Mouse (Mus musculus): Measurements from ENCODE around the gene Nkg7.

The Nkg7 gene

DNA sequence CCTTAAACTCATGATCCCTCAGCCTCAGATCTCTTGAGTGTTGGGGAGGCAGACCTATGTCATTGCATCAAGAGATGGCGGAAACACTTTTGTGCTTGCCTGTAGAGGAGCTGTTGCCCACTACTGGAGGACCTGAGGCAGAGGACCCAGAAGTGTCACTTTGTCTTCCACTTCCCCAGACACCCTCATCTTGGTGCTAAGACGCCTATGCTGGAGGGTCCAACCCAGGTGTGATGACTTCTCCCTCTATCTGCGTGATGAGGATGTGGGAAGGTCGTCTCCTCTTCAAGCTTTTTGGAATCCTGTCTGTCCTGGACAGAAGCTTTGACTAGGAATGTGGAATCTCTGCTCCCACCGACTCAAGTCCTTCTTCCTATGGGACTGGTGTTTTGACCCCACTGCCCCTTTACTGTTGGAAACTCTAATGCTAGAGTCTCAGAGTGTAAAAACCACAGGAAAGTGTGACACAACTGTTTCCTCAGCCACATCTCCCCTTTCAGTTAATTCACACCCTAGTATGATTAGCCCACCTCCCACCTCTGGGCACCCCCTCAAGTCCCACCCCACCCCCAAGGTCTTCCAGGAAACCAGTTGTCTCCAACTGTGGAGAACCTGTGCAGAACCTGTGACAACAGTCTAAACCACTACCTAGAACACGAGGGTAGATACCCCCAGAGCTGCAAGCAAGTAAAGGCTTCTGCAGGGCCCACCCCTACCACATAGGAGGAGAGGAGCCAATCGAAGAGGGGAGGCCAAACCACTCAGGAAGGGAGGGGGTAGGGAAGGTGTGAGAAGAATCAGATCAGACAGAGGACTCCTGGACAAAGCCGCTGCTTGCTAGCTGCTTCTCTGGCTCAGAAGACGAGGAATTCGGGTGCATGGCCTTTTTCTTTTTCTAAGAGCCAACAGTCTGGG is at the start of gene Nkg7:
Nkg7 (plus strand) TSS at position 733 of the 915 bp plus-strand sequence.
- no peak for TF ChIP-seq GATA4 (IDR thresholded peaks at IDR 0.05; ENCODE audit: insufficient replicate concordance, low read length)

DNA sequence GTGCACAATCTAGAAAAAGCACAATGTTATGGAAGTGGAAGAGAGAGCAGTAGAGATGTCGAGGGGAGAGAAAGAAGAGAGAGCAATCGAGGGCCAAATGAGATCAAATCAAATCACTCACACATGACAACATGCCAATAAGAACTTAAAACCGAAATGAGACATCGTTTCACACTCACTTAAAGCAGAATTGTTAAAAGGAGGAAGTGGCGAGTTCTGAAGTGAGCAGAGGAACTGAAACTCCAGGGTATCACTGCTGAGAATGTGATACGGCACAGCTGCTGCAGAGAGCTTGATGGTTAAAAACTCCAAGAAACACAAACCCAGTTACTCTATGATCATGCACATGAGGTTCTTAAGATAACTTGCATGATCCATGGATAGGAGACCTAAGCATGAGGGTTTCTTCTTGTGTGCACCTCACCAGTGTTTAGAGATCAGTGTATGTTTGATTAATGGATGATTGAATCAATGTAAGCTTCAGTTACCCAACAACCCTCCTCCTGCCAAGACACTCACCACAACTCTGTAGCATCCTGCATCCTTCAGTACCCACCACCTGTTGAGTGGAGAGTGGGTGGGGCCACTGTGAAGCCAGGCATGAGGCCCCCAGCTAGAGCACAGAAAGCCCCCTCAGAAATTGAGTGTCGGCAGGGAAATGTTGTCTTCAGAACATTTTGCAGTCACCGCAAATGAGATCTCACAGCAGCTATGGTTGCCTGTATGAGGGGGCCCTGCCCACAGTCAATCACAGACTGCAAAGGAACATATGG is 44.3 kb upstream of the Nkg7 start:
- no peak for TF ChIP-seq GATA4 (IDR thresholded peaks at IDR 0.05; ENCODE audit: insufficient replicate concordance, low read length)

DNA sequence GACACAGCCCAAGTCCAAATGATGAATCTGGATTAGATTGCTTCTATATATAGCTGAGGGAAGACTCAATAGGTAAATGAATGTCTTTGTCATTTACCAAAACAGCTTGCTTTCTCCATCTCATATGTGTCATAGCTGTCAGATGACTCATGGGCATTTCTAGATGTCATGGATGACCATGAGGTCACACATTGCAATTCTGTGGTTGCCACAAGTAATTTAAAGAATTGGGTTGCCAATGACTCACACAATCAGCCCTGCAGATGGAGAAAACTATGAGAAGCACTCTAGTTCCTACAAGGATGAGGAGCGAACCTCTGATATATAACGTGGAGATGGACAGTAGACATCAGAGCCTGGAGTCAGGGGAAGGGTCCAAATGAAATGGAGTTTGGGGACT is 37.4 kb upstream of the Nkg7 start:
- no peak for TF ChIP-seq GATA4 (IDR thresholded peaks at IDR 0.05; ENCODE audit: insufficient replicate concordance, low read length)

DNA sequence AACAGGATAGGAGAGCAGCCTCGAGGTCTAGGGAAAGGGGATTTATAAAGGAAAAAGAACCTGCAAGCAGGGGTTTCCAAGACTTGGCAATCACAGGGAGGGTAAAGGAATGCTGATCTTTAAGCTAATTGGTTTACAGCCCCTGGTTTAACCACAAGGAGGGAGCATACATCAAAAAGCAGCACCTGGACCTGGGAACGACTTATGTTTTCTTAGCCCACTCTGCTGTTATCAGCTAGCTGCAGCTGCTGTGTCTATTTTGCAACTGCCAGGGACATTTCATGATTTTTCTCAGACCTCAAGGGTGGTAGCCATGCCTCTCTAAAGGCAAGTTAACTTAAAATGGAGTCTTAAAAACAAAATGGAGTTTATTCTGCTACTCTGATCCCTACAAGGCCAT is 34.2 kb upstream of the Nkg7 start:
- TF ChIP-seq GATA4 (IDR thresholded peaks at IDR 0.05; ENCODE audit: insufficient replicate concordance, low read length): no peak

DNA sequence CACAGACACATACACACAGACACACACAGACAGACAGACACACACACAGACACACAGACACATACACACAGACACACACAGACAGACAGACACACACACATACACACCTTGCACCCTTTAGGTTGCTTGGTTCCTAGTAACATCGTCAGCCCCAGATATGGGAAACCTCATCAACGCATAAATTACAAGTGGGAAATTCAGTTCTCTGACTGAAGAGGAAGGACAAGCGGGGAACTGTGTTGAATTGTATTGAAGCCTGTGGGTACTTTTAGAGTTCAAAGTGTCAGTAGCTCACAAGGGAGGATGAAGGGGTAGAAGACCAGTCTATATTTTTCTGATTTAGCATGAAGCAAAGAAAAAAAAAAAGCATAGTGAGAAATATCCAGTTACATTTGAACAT is 29.3 kb upstream of the Nkg7 start:
- TF ChIP-seq GATA4 (IDR thresholded peaks at IDR 0.05; ENCODE audit: insufficient replicate concordance, low read length): no peak

DNA sequence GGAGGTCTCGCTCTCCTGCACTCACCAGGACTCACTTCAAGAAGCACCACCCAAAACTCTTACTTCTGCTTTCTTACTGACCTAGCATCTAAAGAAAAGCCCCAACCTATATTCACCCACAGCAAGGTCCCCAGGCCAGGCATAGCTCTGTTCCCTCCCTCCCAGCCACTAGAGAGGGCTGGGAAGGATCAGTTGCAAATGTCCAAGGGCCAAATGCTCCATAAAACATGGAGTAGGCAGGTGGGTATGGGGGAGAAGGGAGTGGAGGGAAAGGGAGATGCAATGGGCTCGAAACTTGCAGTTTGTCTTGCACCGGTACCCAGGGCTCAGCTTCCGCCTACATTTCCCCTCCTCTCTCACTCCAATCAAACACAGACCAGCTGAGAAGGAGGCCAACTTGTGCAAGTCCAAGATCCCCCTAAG is 28.7 kb upstream of the Nkg7 start, which contains the start of gene Siglecg:
Siglecg (plus strand) TSS at position 74 of the 423 bp plus-strand sequence.
- TF ChIP-seq GATA4 (IDR thresholded peaks at IDR 0.05; ENCODE audit: insufficient replicate concordance, low read length): no peak

DNA sequence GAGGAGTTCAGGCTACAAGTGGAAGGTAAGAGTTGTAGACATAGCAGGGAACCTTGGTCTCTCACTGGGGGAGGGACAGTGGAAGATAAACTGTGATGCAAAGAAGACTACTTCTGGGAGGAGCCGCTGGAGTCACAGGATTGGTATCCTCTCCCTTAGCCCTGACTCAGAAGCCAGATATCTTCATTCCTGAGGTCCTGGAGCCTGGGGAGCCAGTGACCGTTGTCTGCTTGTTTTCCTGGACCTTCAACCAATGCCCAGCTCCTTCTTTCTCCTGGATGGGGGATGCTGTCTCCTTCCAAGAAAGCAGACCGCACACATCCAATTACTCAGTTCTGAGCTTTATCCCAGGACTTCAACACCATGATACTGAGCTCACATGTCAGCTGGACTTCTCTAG is 27.8 kb upstream of the Nkg7 start:
- TF ChIP-seq GATA4 (IDR thresholded peaks at IDR 0.05; ENCODE audit: insufficient replicate concordance, low read length): no peak

DNA sequence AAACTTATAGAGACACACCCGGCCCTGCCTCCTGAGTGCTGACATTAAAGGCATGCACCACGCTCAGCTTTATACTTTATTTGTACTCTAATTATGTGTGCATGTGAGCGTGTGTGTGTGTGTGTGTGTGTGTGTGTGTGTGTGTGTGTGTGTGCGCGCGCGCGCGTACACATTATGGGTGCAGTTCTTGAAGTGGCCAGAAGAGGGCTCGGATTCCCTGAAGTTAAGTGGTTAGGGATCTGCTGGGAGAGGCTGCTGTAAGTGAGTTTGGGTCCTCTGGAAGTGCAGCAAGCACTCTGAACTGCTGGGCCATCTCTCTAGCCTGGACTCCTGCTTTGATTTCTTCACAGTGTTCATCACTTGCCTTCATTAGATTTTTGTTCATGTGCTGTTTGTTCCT is 19.6 kb upstream of the Nkg7 start:
- TF ChIP-seq GATA4 (IDR thresholded peaks at IDR 0.05; ENCODE audit: insufficient replicate concordance, low read length): no peak

DNA sequence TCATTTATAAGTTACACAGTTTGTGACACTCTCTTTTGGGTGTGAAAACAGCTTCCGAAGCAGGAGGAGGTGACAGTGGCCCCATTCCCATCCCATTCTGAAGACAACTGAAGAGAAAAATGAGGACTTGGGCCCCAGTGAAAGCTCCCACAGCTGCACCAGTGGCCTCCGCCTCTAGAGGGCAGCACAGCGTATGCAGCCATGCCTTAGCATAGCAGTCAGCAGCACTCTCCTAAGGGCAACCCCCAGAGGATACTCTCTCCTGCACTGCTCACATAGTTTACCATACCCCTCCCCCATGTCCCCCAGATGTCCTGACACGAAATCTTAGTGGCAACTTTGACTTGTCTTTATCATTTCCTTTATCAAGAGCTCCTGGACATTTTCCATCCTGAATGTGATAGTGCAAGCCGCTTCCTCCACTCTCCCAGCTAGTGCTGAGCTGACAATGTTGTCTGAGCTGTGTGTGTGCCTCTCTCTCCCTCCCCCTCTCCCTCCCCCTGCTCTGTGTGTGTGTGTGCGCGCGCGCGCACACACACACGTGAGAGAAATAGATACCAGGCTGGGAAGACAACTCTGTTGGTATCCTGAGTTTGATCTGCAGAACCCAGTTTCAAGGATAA is 13.8 kb upstream of the Nkg7 start:
- peak; percentile 29; the same call in 1 of the 2 replicates for TF ChIP-seq GATA4 (IDR thresholded peaks at IDR 0.05; ENCODE audit: insufficient replicate concordance, low read length)

DNA sequence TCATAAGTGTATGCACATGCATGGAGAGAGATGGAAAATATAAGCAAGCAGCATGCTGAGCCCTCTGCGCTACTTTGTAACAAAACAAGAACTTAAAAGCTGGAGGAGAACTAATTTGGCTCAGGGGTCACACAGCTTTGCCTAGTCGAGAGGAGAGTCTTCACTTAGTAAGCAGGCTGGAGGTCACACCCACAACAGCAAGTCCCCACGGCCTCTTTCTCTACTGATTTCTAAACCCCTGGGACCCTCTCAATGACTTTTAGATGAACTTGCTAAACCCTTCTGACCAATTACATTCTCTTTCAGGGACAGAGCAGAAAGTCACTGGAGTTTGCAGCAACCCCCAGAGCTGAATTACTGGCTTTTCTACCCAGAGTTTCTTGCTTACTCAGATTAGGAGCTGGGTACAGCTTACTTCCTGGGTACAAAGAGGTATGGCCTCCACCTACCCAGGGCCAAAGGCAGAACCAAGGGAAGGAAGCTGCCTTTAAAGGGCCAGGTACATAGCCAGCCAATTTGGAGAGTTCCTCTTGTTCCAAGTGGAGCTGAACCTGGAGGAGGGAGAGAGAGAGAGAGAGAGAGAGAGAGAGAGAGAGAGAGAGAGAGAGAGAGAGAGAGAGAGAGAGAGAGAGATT is 12.8 kb upstream of the Nkg7 start:
- no peak for TF ChIP-seq GATA4 (IDR thresholded peaks at IDR 0.05; ENCODE audit: insufficient replicate concordance, low read length)

DNA sequence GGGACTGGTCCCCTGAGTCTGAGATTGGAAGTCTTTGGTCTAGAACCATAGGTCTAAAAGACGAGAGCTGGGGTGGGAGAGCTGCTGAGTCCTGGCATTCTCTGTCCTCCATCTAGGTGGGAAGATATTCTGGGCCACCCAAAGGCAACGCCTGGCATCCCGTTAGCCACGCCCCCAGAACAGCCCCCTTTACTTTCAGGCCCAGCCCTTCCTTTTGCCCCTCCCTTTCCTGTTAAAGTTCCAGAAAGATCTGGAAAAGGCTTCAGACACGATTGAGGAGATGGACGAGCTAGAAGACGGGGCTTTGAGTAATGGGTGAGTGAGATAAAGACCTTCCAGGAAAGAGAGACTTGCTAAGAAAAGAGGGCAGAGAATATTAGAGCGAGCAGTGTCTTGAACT is 9.5 kb upstream of the Nkg7 start, which contains the start of gene Lim2:
Lim2 (plus strand) TSS at position 265 of the 400 bp plus-strand sequence.
- TF ChIP-seq GATA4 (IDR thresholded peaks at IDR 0.05; ENCODE audit: insufficient replicate concordance, low read length): no peak

DNA sequence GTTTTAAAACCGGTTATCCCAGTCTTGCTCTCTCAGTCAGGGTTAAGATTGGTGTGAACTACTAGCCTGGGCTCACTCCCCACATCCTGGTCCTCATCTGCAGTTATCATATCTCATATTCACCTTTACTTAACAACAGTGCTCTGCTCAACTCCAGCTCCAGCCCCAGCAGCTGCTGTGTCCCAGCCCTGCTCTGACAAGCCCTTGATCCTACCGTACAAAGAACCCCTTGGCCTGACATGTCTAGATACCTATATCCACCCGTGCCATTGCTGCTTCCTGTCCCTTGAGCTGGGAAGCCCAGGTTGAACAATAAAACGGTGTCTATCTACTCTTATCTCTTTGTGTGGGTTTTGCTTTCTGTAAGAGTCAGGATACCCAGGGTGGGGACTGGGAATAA is 7.4 kb upstream of the Nkg7 start:
- TF ChIP-seq GATA4 (IDR thresholded peaks at IDR 0.05; ENCODE audit: insufficient replicate concordance, low read length): no peak

DNA sequence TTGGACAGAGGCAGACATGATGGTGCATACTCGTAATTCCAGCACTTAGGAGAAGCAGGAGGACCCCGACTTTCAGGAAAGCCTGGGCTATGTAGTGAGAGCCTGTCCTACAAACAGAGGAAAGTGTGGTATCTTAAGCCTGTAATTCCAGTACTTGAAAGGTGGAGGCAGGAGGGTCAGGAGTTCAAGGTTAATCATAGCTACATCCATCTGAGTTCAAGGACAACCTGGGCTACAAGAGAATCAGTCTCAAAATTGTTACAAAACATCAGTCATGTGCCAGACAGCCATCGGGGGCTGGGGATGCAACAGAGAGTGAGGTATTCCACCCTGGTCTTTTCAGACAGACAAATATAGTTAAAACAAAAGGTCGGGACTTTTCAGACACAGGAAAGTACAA is 4.0 kb upstream of the Nkg7 start:
- TF ChIP-seq GATA4 (IDR thresholded peaks at IDR 0.05; ENCODE audit: insufficient replicate concordance, low read length): no peak

DNA sequence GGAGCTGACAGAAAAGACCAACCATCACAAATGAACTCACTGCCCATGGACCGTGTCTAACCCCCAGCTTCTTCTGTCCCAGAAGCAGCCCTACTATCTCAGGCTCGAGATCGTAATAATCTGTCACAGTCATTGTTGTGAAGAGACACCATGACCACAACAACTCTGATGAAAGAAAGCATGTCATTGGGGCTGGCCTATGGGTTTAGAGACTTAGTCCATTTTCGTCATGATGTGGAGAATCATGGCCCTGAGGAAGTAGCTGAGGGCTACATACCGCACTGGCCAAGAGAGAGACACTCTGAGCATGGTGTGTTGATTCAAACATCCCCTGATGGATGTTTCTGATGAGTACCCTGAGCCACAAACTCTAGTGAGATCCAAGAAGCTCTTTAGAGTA is 2.2 kb upstream of the Nkg7 start:
- TF ChIP-seq GATA4 (IDR thresholded peaks at IDR 0.05; ENCODE audit: insufficient replicate concordance, low read length): no peak

DNA sequence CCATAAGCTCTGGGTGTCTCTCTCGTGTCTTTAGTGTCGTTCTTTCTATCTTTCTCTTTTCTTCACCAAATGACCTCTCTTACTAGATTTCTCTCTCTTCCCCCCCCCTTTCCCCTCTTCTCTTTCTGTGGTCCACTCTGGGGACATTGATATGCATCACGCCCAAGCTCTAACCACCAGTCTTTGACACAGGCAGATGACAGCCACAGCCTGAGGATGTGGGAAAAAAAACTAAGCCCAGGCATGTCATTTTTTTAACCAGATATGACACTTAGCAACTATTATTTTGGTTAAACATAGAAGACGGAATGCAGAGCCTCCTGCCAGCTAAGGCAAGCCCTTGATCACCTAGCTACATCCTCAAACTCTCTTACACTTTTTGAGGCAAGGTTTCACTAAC is 1.7 kb downstream of the Nkg7 start:
- TF ChIP-seq GATA4 (IDR thresholded peaks at IDR 0.05; ENCODE audit: insufficient replicate concordance, low read length): no peak

Data from liver, adult (tissue).